Mouse (Mus musculus): ENCODE results near the gene Schip1. TPM values are rescaled to one million over a fixed set of nuclear protein-coding genes. Genes with fewer than 3 reads are reported as not detected.

The Schip1 gene
- polyA plus RNA-seq (2012; rRNA removed) (0.81 and 1.1 TPM in 2 replicates), polyA plus RNA-seq (2014; fragmentation: Nextera tagmentation; extraction: Ambion mirVana) (0.88 and 1.6 TPM in 2 replicates)

DNA sequence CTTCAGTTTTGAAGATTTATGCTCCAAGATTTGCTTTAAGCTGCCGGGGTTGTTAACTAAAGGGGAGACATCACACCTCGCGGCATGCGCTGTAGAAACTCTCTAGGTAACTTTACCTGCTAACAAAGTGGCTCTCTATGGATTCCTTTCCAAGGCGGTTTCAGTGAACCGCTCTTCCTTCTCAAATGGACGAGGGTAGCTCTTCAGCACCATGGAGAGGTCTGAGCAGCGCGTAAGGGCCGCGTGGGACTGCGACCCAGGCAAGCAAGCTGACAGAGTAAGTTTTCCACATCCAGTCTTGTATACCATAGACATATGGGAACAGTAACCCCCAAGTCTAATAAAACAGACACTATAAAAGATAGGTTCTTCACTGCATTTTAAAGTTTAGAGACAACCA lies at the start of gene Schip1:
Schip1 (plus strand) TSS at position 72 of the 400 bp plus-strand sequence.
- TF ChIP-seq EP300 (IDR thresholded peaks at IDR 0.05; ENCODE audit: low read depth), result no peak
- TF ChIP-seq CTCF (IDR thresholded peaks at IDR 0.05; ENCODE audit: low read depth), result no peak
- Histone ChIP-seq H3K27me3 (ENCODE audit: control insufficient read depth, insufficient read depth, low read length) (no peaks in the 10 kb centered on the region), H3K27ac (no peak within 1 kb of the TSS), H3K9ac (replicated peaks) (no peak within 1 kb of the TSS), H3K36me3 (replicated peaks; ENCODE audit: control insufficient read depth, insufficient read depth, low read depth) (no peaks in the 10 kb centered on the region), H3K4me1 (replicated peaks; ENCODE audit: control insufficient read depth in 2 of 2, insufficient read depth in 2 of 2, low read length in 1 of 2) (no peaks in the 10 kb centered on the region), H3K4me3 (ENCODE audit: insufficient read depth in 1 of 2, low read depth in 2 of 2, low read length in 2 of 2) (no peak within 1 kb of the TSS), H3K9me3 (ENCODE audit: control insufficient read depth, low read length) (no peaks in the 10 kb centered on the region), H3K4me2 (ENCODE audit: low read depth) (no peak within 1 kb of the TSS)
- WGBS (ENCODE audit: insufficient replicate concordance), result 31% methylated on average over 12 of the region's 12 CpGs
- no peak for DNase-seq (ENCODE audit: low read depth in 3 of 3, low spot score in 3 of 3)
- no peak for ATAC-seq (ENCODE audit: insufficient read depth)

DNA sequence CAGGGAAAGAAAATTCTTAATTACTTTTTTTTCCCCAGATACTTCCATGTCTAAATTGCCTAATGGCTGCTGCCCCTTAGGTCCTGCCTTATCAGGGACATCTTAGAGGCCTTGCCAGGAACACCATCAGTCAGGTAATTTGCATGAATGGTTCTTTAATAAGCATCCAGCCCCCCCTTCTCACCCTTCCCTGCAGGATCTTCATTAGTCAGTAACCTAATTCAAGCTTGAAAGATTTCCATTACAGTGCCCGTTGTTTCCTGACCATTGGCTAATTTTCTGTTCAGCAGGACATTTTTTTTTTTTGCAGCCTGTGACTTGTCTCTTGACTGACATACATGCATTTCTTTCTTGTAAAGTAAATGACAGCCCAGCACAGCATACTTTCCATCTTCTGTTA lies 48.8 kb upstream of the Schip1 start:
- 61% methylated on average over 1 of the region's 1 CpGs for WGBS (ENCODE audit: insufficient replicate concordance)

GRCm38 (mm10) chr3:68019401-68019800 lies 45.2 kb upstream of the Schip1 start:
- H3K4me1 ChIP-seq (replicated peaks; ENCODE audit: control insufficient read depth in 2 of 2, insufficient read depth in 2 of 2, low read length in 1 of 2), result no peaks in the 10 kb centered on the region
- ATAC-seq (ENCODE audit: insufficient read depth), result no peak
- 52% methylated on average over 4 of the region's 4 CpGs for WGBS (ENCODE audit: insufficient replicate concordance)
- no peak overlapping the region for H3K27ac ChIP-seq
- no peak overlapping the region for H3K9ac ChIP-seq (replicated peaks)
- DNase-seq (ENCODE audit: low read depth in 3 of 3, low spot score in 3 of 3), result no peak
- no peaks in the 10 kb centered on the region for H3K9me3 ChIP-seq (ENCODE audit: control insufficient read depth, low read length)
- H3K4me3 ChIP-seq (ENCODE audit: insufficient read depth in 1 of 2, low read depth in 2 of 2, low read length in 2 of 2), result no peak overlapping the region
- TF ChIP-seq EP300 (IDR thresholded peaks at IDR 0.05; ENCODE audit: low read depth), result no peak
- TF ChIP-seq CTCF (IDR thresholded peaks at IDR 0.05; ENCODE audit: low read depth), result no peak
- H3K4me2 ChIP-seq (ENCODE audit: low read depth), result no peak overlapping the region
- no peaks in the 10 kb centered on the region for H3K36me3 ChIP-seq (replicated peaks; ENCODE audit: control insufficient read depth, insufficient read depth, low read depth)
- no peaks in the 10 kb centered on the region for H3K27me3 ChIP-seq (ENCODE audit: control insufficient read depth, insufficient read depth, low read length)

More for the DNA sequence above, 48.8 kb upstream of the Schip1 start:
- H3K9me3 ChIP-seq (ENCODE audit: control insufficient read depth, low read length), result no peaks in the 10 kb centered on the region
- no peaks in the 10 kb centered on the region for H3K36me3 ChIP-seq (replicated peaks; ENCODE audit: control insufficient read depth, insufficient read depth, low read depth)
- H3K4me3 ChIP-seq (ENCODE audit: insufficient read depth in 1 of 2, low read depth in 2 of 2, low read length in 2 of 2), result no peak overlapping the region
- ATAC-seq (ENCODE audit: insufficient read depth) (no peak), DNase-seq (ENCODE audit: low read depth in 3 of 3, low spot score in 3 of 3) (no peak)
- TF ChIP-seq EP300 (IDR thresholded peaks at IDR 0.05; ENCODE audit: low read depth) (no peak), CTCF (IDR thresholded peaks at IDR 0.05; ENCODE audit: low read depth) (no peak)
- no peak overlapping the region for H3K27ac ChIP-seq
- H3K4me2 ChIP-seq (ENCODE audit: low read depth), result no peak overlapping the region
- H3K4me1 ChIP-seq (replicated peaks; ENCODE audit: control insufficient read depth in 2 of 2, insufficient read depth in 2 of 2, low read length in 1 of 2), result no peaks in the 10 kb centered on the region
- H3K9ac ChIP-seq (replicated peaks), result no peak overlapping the region
- H3K27me3 ChIP-seq (ENCODE audit: control insufficient read depth, insufficient read depth, low read length), result no peaks in the 10 kb centered on the region

- no peak for ATAC-seq (ENCODE audit: insufficient read depth)
Measured at GRCm38 (mm10) chr3:68036097-68036496, 28.5 kb upstream of the Schip1 start.

GRCm38 (mm10) chr3:68042951-68043350 lies 21.7 kb upstream of the Schip1 start:
- Histone ChIP-seq H3K36me3 (replicated peaks; ENCODE audit: control insufficient read depth, insufficient read depth, low read depth) (no peaks in the 10 kb centered on the region), H3K27me3 (ENCODE audit: control insufficient read depth, insufficient read depth, low read length) (no peaks in the 10 kb centered on the region), H3K9me3 (ENCODE audit: control insufficient read depth, low read length) (no peaks in the 10 kb centered on the region), H3K9ac (replicated peaks) (no peak overlapping the region), H3K4me1 (replicated peaks; ENCODE audit: control insufficient read depth in 2 of 2, insufficient read depth in 2 of 2, low read length in 1 of 2) (no peaks in the 10 kb centered on the region), H3K4me2 (ENCODE audit: low read depth) (no peak overlapping the region), H3K27ac (no peak overlapping the region), H3K4me3 (ENCODE audit: insufficient read depth in 1 of 2, low read depth in 2 of 2, low read length in 2 of 2) (no peak overlapping the region)
- no peak for ATAC-seq (ENCODE audit: insufficient read depth)
- WGBS (ENCODE audit: insufficient replicate concordance), result 51% methylated on average over 2 of the region's 2 CpGs
- DNase-seq (ENCODE audit: low read depth in 3 of 3, low spot score in 3 of 3), result no peak
- no peak for TF ChIP-seq EP300 (IDR thresholded peaks at IDR 0.05; ENCODE audit: low read depth)
- TF ChIP-seq CTCF (IDR thresholded peaks at IDR 0.05; ENCODE audit: low read depth), result no peak

More at GRCm38 (mm10) chr3:68036097-68036496, 28.5 kb upstream of the Schip1 start:
- Histone ChIP-seq H3K27me3 (ENCODE audit: control insufficient read depth, insufficient read depth, low read length) (no peaks in the 10 kb centered on the region), H3K9ac (replicated peaks) (no peak overlapping the region), H3K27ac (no peak overlapping the region), H3K4me1 (replicated peaks; ENCODE audit: control insufficient read depth in 2 of 2, insufficient read depth in 2 of 2, low read length in 1 of 2) (no peaks in the 10 kb centered on the region), H3K4me2 (ENCODE audit: low read depth) (no peak overlapping the region), H3K4me3 (ENCODE audit: insufficient read depth in 1 of 2, low read depth in 2 of 2, low read length in 2 of 2) (no peak overlapping the region), H3K9me3 (ENCODE audit: control insufficient read depth, low read length) (no peaks in the 10 kb centered on the region), H3K36me3 (replicated peaks; ENCODE audit: control insufficient read depth, insufficient read depth, low read depth) (no peaks in the 10 kb centered on the region)
- TF ChIP-seq CTCF (IDR thresholded peaks at IDR 0.05; ENCODE audit: low read depth) (no peak), EP300 (IDR thresholded peaks at IDR 0.05; ENCODE audit: low read depth) (no peak)
- no peak for DNase-seq (ENCODE audit: low read depth in 3 of 3, low spot score in 3 of 3)
- 53% methylated on average over 3 of the region's 3 CpGs for WGBS (ENCODE audit: insufficient replicate concordance)
